Mouse (Mus musculus): Measurements from ENCODE around the gene Krtap4-9. TPM values are rescaled to one million over a fixed set of nuclear protein-coding genes. Genes with fewer than 3 reads are reported as not detected.

The Krtap4-9 gene
- polyA plus RNA-seq, 1 experiment from 2014 or later = not detected

Other genes with a start within 250 kb of the Krtap4-9 start
- gene Krt40, start 242.0 kb upstream of the Krtap4-9 start, polyA plus RNA-seq (2016; fragmentation: Nextera tagmentation; extraction: Ambion mirVana) = not detected in 2 replicates
- not detected in 2 replicates for gene Krtap3-3, start 234.3 kb upstream of the Krtap4-9 start, polyA plus RNA-seq (2016; fragmentation: Nextera tagmentation; extraction: Ambion mirVana)
- gene Krtap3-2, start 228.3 kb upstream of the Krtap4-9 start, polyA plus RNA-seq (2016; fragmentation: Nextera tagmentation; extraction: Ambion mirVana) = not detected in 2 replicates
- not detected in 2 replicates for gene Gm11939, start 225.7 kb upstream of the Krtap4-9 start, polyA plus RNA-seq (2016; fragmentation: Nextera tagmentation; extraction: Ambion mirVana)
- gene Krtap3-1, start 218.6 kb upstream of the Krtap4-9 start, polyA plus RNA-seq (2016; fragmentation: Nextera tagmentation; extraction: Ambion mirVana) = not detected in 2 replicates
- gene Krtap1-5, start 204.2 kb upstream of the Krtap4-9 start, polyA plus RNA-seq (2016; fragmentation: Nextera tagmentation; extraction: Ambion mirVana) = not detected in 2 replicates
- not detected in 2 replicates for gene Krtap1-4, start 201.5 kb upstream of the Krtap4-9 start, polyA plus RNA-seq (2016; fragmentation: Nextera tagmentation; extraction: Ambion mirVana)
- gene Krtap1-3, start 193.9 kb upstream of the Krtap4-9 start, polyA plus RNA-seq (2016; fragmentation: Nextera tagmentation; extraction: Ambion mirVana) = not detected in 2 replicates
- gene Krtap9-3, start 187.1 kb upstream of the Krtap4-9 start, polyA plus RNA-seq (2016; fragmentation: Nextera tagmentation; extraction: Ambion mirVana) = not detected in 2 replicates
- not detected in 2 replicates for gene Gm11938, start 181.9 kb upstream of the Krtap4-9 start, polyA plus RNA-seq (2016; fragmentation: Nextera tagmentation; extraction: Ambion mirVana)
- not detected in 2 replicates for gene Gm11937, start 175.0 kb upstream of the Krtap4-9 start, polyA plus RNA-seq (2016; fragmentation: Nextera tagmentation; extraction: Ambion mirVana)
- gene Krtap2-4, start 170.4 kb upstream of the Krtap4-9 start, polyA plus RNA-seq (2016; fragmentation: Nextera tagmentation; extraction: Ambion mirVana) = not detected in 2 replicates
- gene Gm11562, start 164.8 kb upstream of the Krtap4-9 start, polyA plus RNA-seq (2016; fragmentation: Nextera tagmentation; extraction: Ambion mirVana) = not detected in 2 replicates
- gene Krtap4-1, start 157.0 kb upstream of the Krtap4-9 start, polyA plus RNA-seq (2016; fragmentation: Nextera tagmentation; extraction: Ambion mirVana) = not detected in 2 replicates
- gene Krtap4-2, start 150.1 kb upstream of the Krtap4-9 start, polyA plus RNA-seq (2016; fragmentation: Nextera tagmentation; extraction: Ambion mirVana) = not detected in 2 replicates
- not detected in 2 replicates for gene Krtap4-7, start 141.1 kb upstream of the Krtap4-9 start, polyA plus RNA-seq (2016; fragmentation: Nextera tagmentation; extraction: Ambion mirVana)
- gene Gm11555, start 135.0 kb upstream of the Krtap4-9 start, polyA plus RNA-seq (2016; fragmentation: Nextera tagmentation; extraction: Ambion mirVana) = not detected in 2 replicates
- not detected in 2 replicates for gene Gm11563, start 126.2 kb upstream of the Krtap4-9 start, polyA plus RNA-seq (2016; fragmentation: Nextera tagmentation; extraction: Ambion mirVana)
- not detected in 2 replicates for gene Krtap4-6, start 119.2 kb upstream of the Krtap4-9 start, polyA plus RNA-seq (2016; fragmentation: Nextera tagmentation; extraction: Ambion mirVana)
- not detected in 2 replicates for gene Gm14190, start 94.5 kb upstream of the Krtap4-9 start, polyA plus RNA-seq (2016; fragmentation: Nextera tagmentation; extraction: Ambion mirVana)
- not detected in 2 replicates for gene Gm14180, start 50.9 kb upstream of the Krtap4-9 start, polyA plus RNA-seq (2016; fragmentation: Nextera tagmentation; extraction: Ambion mirVana)
- gene Gm11595, start 12.3 kb upstream of the Krtap4-9 start, polyA plus RNA-seq (2016; fragmentation: Nextera tagmentation; extraction: Ambion mirVana) = not detected in 2 replicates
- not detected in 2 replicates for gene Krtap4-8, start 4.5 kb upstream of the Krtap4-9 start, polyA plus RNA-seq (2016; fragmentation: Nextera tagmentation; extraction: Ambion mirVana)
- gene Gm11596, start 8.3 kb downstream of the Krtap4-9 start, polyA plus RNA-seq (2016; fragmentation: Nextera tagmentation; extraction: Ambion mirVana) = not detected in 2 replicates
- gene Gm11569, start 13.7 kb downstream of the Krtap4-9 start, polyA plus RNA-seq (2016; fragmentation: Nextera tagmentation; extraction: Ambion mirVana) = not detected in 2 replicates
- not detected in 2 replicates for gene Gm11554, start 19.2 kb downstream of the Krtap4-9 start, polyA plus RNA-seq (2016; fragmentation: Nextera tagmentation; extraction: Ambion mirVana)
- gene Krtap4-13, start 24.7 kb downstream of the Krtap4-9 start, polyA plus RNA-seq (2016; fragmentation: Nextera tagmentation; extraction: Ambion mirVana) = not detected in 2 replicates
- not detected in 2 replicates for gene Gm11564, start 30.5 kb downstream of the Krtap4-9 start, polyA plus RNA-seq (2016; fragmentation: Nextera tagmentation; extraction: Ambion mirVana)
- gene 2300003K06Rik, start 52.9 kb downstream of the Krtap4-9 start, polyA plus RNA-seq (2016; fragmentation: Nextera tagmentation; extraction: Ambion mirVana) = not detected in 2 replicates
- gene Krtap4-16, start 66.4 kb downstream of the Krtap4-9 start, polyA plus RNA-seq (2016; fragmentation: Nextera tagmentation; extraction: Ambion mirVana) = not detected in 2 replicates
- not detected in 2 replicates for gene Gm11568, start 72.7 kb downstream of the Krtap4-9 start, polyA plus RNA-seq (2016; fragmentation: Nextera tagmentation; extraction: Ambion mirVana)
- not detected in 2 replicates for gene Gm11559, start 79.3 kb downstream of the Krtap4-9 start, polyA plus RNA-seq (2016; fragmentation: Nextera tagmentation; extraction: Ambion mirVana)
- not detected in 2 replicates for gene Krtap9-1, start 88.2 kb downstream of the Krtap4-9 start, polyA plus RNA-seq (2016; fragmentation: Nextera tagmentation; extraction: Ambion mirVana)
- gene Gm11567, start 94.0 kb downstream of the Krtap4-9 start, polyA plus RNA-seq (2016; fragmentation: Nextera tagmentation; extraction: Ambion mirVana) = not detected in 2 replicates
- not detected in 2 replicates for gene Krtap31-1, start 122.7 kb downstream of the Krtap4-9 start, polyA plus RNA-seq (2016; fragmentation: Nextera tagmentation; extraction: Ambion mirVana)
- gene Gm11565, start 129.6 kb downstream of the Krtap4-9 start, polyA plus RNA-seq (2016; fragmentation: Nextera tagmentation; extraction: Ambion mirVana) = not detected in 2 replicates
- gene Krtap31-2, start 151.1 kb downstream of the Krtap4-9 start, polyA plus RNA-seq (2016; fragmentation: Nextera tagmentation; extraction: Ambion mirVana) = not detected in 2 replicates
- gene Krtap9-5, start 163.3 kb downstream of the Krtap4-9 start, polyA plus RNA-seq (2016; fragmentation: Nextera tagmentation; extraction: Ambion mirVana) = not detected in 2 replicates
- not detected in 2 replicates for gene Krtap29-1, start 193.9 kb downstream of the Krtap4-9 start, polyA plus RNA-seq (2016; fragmentation: Nextera tagmentation; extraction: Ambion mirVana)
- gene Krtap16-1, start 201.4 kb downstream of the Krtap4-9 start, polyA plus RNA-seq (2016; fragmentation: Nextera tagmentation; extraction: Ambion mirVana) = not detected in 2 replicates
- gene Krtap17-1, start 208.8 kb downstream of the Krtap4-9 start, polyA plus RNA-seq (2016; fragmentation: Nextera tagmentation; extraction: Ambion mirVana) = 0.30 TPM in 1 of 2 replicates, not detected in the other
- gene Krt33a, start 231.0 kb downstream of the Krtap4-9 start, polyA plus RNA-seq (2016; fragmentation: Nextera tagmentation; extraction: Ambion mirVana) = not detected in 2 replicates
- gene Krt33b, start 244.7 kb downstream of the Krtap4-9 start, polyA plus RNA-seq (2016; fragmentation: Nextera tagmentation; extraction: Ambion mirVana) = not detected in 2 replicates

All from heart, embryonic 10.5 days (tissue).